Mouse (Mus musculus): ENCODE measurements around the gene Actrt2.

- TF ChIP-seq CTCF (IDR thresholded peaks at IDR 0.05; ENCODE audit: low read depth) (no peak), EP300 (IDR thresholded peaks at IDR 0.05; ENCODE audit: low read depth) (no peak)
These were observed 6.4 kb downstream of the Actrt2 start for GRCm38 (mm10) chr4:154661256-154661655.
